Mouse (Mus musculus) kidney, adult 2 months (tissue): ENCODE results near the gene Hoxa3.

ENCODE experiments used
- CTCF ChIP-seq: fragments of 200-500 bp; conservative IDR thresholded peaks from 2 replicates; pipeline ENCODE4 v1.5.1; 2011; ENCODE audit warnings: low read depth, mild to moderate bottlenecking, control low read depth, low read length, moderate library complexity, mixed read lengths; ENCODE audit not compliant: insufficient read depth, insufficient read length
- POLR2A ChIP-seq: fragments of 200-500 bp; IDR thresholded peaks from one replicate; pipeline ENCODE4 v1.6.1; 2011; ENCODE audit warnings: low read depth, low read length, control low read depth

DNA sequence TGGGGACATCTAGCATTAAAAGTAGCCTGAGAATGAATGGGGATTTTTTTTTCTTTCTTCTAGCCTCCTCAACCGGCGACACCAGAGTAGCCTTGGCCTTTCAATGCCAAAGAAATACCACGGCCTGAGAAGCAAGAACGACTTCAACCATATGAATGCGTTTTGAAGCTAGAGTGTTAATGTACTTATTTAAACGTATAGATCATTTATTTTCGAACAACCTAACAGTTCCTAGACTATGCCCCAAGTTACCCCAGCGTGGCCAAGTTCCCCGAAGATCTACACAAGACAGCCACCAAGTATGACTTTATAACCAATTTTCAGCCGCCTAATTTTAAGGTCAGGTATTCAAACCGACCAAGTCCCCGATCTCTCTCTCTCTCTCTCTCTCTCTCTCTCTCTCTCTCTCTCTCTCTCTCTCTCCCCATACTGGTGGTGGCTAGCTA, 7.8 kb upstream of the Hoxa3 start:
- TF ChIP-seq CTCF (no peak), POLR2A (no peak)
